Mouse (Mus musculus) left cerebral cortex, adult 2 months (tissue): ENCODE measurements at regions not wholly inside any gene's neighbourhood (a gene's known extent, or its start where the extent isn't known, plus 50 kb on each side); places are given as distances from the start of the nearest gene placed in this dataset.
A peak's percentile ranks its signal among the peaks of the same experiment; 100 is the strongest.
"Not testable (repeated sequence)": the region's sequence is repeated elsewhere in the genome, so short reads cannot be mapped to it uniquely, and the experiment has no call there.

Source experiments
- DNase-seq, 2 experiments: peaks; one replicate each; pipeline ENCODE4 v3.0.0; 2021 to 2022; ENCODE audit warnings: low spot score in 2 of 2, mixed read lengths in 1 of 2; ENCODE audit errors: extremely low spot score in 1 of 2
- H3K27ac ChIP-seq: fragments of 200-600 bp; 2 replicates; pipeline ENCODE4 v1.8.1; 2022
- H3K4me3 ChIP-seq: fragments of 200-600 bp; 2 replicates; pipeline ENCODE4 v1.8.1; 2022
- CTCF ChIP-seq: fragments of 200-600 bp; IDR thresholded peaks from 2 replicates; pipeline ENCODE4 v1.8.1; 2022; ENCODE audit warnings: antibody characterized with exemption, mild to moderate bottlenecking, moderate library complexity
- intact Hi-C: fragments of 180-260 bp; cut with DNase I; formaldehyde crosslinking; loops from one replicate; pipeline ENCODE4 v1.15.1; 2025

DNA sequence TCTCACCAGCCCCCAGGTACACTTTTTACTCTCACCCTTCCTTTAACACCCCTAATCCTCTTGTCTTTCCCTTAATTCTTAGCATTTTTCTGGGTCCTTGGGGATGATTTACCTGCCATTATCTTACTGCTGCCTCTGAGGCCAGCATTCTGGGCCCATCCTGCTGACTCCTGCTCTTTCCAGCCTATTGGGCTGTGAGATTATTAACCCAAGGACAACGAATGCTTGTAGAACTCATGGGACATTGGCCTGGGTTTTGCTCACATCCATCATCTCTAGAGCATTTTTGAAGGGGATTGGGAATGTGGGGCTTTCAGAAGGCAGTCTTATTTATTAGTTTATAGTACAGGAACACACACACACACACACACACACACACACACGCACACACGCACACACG is 134.5 kb upstream of the Max start:
- no peak for DNase-seq
- H3K4me3 ChIP-seq: no peak overlapping the region
- intact Hi-C loops: loop anchor here (5.0 kb wide), 2 partner anchors 74 to 906 kb away; no protein-coding TSS in a partner anchor
- TF ChIP-seq CTCF: no peak
- H3K27ac ChIP-seq: no peak overlapping the region

DNA sequence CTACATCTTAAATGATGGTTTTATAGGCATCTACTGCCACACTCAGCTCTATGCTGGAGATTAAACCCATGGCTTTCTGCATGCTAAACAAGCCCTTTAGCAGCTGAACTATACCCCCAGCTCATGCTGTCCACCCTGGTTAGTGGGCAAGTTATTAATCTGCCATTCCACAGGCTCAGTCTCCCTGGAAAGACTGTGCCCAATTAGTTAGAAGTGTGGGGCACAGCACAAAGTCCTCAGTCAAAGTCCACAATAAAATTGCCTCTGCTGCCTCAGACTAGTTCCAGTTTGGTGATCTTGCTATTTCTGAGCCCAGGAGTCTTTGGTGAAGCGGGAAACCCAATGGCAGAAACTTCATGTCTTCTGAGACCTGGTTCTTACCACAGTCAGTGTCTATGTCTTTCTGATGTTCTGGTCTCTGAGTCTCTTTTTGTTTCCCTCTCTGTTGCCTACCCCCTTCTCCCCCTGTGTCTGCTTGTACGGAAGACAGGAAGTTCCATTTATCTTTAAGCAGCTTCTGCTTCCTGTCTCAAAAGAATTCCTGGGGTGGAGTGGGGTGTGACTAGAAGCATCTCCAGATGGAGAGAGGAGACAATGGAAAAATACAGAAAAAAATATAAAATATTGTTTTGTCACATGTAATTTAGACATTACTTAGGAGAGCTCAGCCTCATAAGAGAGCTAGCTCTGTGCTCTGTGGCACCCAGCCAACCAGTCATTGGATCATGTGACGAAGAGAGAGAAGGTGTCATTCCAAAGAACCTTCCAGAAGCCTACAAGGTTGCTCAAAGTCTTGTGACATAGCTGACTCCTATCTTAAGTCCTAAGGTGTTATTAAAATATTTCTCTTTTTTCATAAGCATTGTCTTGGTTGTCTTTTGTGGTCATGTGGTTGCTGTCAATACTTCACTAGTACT is 133.3 kb upstream of the Max start:
- no peak overlapping the region for H3K27ac ChIP-seq
- DNase-seq: no peak
- intact Hi-C loops: loop anchor here (5.0 kb wide), 2 partner anchors 73 to 907 kb away; no protein-coding TSS in a partner anchor
- TF ChIP-seq CTCF: no peak
- H3K4me3 ChIP-seq: no peak overlapping the region

DNA sequence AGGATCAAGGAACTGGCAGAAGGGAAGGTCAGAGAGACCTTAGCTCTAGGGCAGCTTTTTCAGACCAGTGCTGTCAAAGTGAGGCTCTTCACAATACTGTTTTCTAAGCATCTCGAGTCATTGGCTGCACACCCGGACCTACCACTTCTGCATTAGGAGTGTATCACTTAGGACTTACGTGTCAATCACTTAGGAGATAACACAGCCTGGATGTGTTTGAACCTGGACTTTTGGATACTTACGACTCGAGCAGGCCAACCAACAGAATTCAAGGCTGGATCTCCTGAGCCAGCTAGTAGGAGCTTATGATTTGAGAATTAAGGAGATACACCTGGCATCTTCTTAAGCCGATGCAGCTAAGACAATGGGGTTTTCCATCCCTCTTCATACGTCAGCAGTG is 132.2 kb upstream of the Max start:
- TF ChIP-seq CTCF: no peak
- no peak overlapping the region for H3K4me3 ChIP-seq
- intact Hi-C loops: no loop called here
- H3K27ac ChIP-seq: no peak overlapping the region
- no peak for DNase-seq

DNA sequence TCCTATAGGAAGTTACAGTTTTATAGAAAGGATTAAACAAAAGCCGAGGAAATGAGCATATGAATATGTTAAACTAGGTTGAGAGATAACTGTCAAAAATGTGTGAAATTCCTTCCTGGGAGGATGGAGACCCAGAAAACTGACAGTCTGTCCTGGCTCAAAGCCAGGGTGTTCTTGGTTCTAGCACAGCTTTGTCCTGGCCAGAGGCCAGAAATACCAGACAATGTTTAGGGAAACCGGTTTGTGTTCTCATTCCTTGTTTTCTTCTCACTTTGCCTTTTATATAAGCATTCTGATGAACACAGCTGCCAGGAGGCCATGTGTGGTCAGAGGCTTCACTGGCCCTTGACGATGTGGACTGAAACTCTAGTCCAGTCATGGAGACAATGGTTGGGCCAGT is 130.7 kb upstream of the Max start:
- Histone ChIP-seq H3K27ac (no peak overlapping the region), H3K4me3 (no peak overlapping the region)
- TF ChIP-seq CTCF: no peak
- intact Hi-C loops: no loop called here
- DNase-seq: peak in 1 of 2 experiments; percentile 24

DNA sequence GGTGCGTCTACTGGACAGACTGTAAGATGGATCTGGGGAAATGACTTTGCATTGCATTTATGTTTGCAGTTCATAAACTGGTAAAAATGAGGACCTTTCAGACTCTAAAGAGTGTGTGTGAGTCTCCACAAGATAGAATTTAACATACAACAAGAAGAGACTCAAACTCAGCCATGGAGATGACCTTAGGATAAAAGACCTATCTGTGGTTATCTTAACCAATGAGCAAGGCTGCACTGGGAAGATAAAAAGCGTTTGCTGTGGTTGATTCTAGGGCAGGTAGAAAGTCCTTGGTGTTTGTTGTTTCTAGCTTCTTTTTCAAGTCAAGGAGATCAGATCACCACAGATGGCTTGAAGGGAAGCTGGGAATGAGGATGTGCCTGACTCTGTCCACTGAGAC is 130.1 kb upstream of the Max start:
- intact Hi-C loops: no loop called here
- Histone ChIP-seq H3K4me3 (no peak overlapping the region), H3K27ac (no peak overlapping the region)
- DNase-seq: no peak
- TF ChIP-seq CTCF: no peak

DNA sequence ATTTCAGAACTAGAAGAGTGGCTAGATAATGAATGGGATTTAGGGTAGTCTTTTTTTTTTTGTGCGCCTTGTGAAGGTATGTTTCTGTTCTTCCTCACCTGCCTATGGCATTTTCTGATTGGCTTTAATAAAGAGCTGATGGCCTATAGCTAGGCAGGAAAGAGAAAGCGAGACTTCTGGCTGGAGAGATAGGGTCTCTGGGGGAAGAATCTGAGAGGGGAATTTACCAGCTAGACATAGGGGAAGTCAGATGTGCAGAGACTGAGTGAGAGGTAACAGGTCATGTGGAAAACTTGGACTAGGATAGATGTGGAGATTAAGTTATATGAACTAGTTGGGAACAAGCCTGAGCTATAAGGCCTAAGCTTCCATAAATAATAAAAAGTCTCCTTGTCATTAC is 129.7 kb upstream of the Max start:
- Histone ChIP-seq H3K4me3 (no peak overlapping the region), H3K27ac (no peak overlapping the region)
- DNase-seq: no peak
- intact Hi-C loops: no loop called here
- TF ChIP-seq CTCF: no peak

DNA sequence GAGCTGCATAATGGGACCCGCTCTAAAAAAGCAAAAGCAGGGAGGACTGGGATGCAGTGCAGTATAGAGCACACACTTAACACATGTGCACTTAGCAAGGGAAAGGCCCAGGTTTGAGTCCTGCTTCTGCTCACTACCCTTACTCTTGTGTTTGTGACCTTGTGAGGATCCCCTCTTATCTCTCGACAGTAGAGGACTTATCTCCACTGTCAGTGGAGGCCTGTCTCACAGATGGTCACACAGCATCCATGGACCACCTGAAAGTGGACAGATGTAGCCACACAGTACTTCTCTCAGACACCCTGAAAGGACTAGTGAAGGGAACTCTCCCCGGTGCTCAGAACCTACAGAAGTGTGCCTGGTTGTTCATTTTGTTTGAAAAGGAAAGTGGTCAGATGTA is 128.5 kb upstream of the Max start:
- H3K27ac ChIP-seq: no peak overlapping the region
- no peak overlapping the region for H3K4me3 ChIP-seq
- TF ChIP-seq CTCF: no peak
- no peak for DNase-seq
- intact Hi-C loops: no loop called here

DNA sequence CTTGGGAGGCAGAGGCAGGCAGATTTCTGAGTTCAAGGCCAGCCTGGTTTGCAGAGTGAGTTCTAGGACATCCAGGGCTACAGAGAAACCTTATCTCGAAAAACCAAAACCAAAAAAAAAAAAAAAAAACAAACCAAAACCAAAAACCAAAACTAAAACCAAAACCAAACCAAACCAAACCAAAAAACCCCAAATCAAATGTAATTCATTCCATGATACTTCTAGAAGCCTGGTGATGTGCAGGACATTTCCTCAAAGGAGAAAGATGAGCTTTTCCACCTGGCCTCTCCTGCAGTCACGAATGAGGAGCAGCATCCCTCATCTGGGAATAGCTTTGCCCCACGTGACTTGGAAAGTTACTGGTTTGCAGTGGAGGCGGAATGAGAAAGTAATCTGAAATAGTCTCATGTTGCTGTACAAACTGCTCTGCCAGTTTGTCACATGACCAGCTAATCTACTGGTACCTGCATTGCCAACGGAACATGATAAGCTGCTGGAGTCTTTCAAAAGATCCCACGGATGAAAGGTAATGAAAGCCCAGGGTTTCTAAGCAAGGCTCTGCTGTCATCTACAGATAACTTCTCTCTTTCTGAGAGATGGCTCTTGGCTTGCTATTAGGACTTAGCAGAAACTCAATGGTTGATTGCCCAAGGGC is 127.8 kb upstream of the Max start:
- no peak for TF ChIP-seq CTCF
- H3K27ac ChIP-seq: no peak overlapping the region

DNA sequence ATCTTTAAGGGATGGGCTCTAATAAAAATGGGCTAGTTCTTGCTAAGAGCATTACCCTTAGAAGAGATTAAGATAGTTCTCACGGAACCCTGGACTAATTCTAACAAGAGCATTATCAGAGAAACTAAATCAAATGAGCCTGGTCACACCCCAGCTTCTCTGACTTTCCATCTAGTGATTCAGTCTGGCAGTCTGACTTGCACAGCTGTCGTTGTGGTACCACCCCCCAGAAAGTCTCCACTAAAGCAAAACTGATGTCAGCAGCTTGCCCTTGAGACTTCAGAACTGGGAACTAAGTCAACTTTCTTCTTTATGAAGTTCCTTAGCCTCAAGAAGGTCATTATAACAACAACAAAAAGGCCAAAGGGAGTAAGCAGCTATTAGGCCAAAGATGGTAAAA is 126.5 kb upstream of the Max start:
- DNase-seq: no peak
- intact Hi-C loops: no loop called here
- TF ChIP-seq CTCF: no peak
- Histone ChIP-seq H3K27ac (no peak overlapping the region), H3K4me3 (no peak overlapping the region)

More for the DNA sequence above, 127.8 kb upstream of the Max start:
- H3K4me3 ChIP-seq: no peak overlapping the region
- intact Hi-C loops: no loop called here
- no peak for DNase-seq

DNA sequence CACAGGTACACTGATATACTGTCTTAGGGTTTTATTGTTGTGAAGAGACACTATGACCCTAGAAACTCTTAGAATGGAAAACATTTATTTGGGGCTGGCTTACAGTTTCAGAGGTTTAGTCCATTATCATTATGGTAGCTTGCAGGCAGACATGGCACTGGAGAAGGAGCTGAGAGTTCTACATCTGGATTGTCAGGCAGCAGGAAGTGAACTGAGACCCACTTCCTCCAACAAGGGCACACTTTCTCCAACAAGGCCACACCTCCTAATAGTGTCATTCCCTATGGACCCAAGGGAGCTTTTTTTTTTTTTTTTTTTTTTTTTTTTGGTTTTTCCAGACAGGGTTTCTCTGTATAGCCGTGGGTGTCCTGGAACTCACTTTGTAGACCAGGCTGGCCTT is 124.9 kb upstream of the Max start:
- H3K4me3 ChIP-seq, DNase-seq, intact Hi-C loops, H3K27ac ChIP-seq: not testable (repeated sequence)

DNA sequence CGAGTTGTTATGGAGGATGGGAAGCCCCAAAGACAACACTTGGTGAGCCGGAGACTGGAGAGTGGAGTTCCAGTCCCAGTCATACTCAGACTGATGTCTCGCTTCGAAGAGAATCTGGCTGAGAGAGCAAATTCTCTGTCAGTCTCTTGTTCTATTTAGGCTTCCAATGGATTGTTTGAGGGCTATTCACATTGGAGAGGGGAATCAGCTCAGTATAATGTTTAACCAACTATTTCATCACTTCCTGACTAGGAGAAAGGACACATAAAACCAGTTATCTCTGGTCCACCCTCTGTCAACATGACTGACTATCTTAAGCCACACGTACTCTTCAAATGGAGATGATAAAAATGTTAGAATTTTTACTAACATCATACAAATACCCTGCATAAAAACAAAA is 123.9 kb upstream of the Max start:
- Histone ChIP-seq H3K4me3 (no peak overlapping the region), H3K27ac (no peak overlapping the region)
- intact Hi-C loops: no loop called here
- no peak for DNase-seq
- TF ChIP-seq CTCF: no peak

DNA sequence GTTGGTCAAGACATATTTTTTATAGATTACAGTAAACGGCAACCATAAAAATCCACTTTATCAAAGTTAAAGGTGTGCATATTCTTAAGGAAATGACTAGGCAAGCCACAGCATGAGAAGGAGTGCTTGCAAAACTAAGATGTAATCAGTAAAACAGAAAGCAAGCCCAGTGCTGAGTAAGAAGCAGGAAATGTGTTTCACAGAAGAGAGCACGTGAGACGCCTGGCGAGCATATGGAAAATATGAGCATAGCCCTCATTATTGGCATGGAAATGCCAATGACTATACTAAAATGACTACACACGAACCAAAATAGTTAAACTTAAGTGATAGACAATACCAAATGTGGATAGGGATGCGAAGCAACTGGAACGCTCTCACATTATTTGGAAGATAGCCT is 123.2 kb upstream of the Max start:
- intact Hi-C loops: no loop called here
- no peak overlapping the region for H3K27ac ChIP-seq
- H3K4me3 ChIP-seq: no peak overlapping the region
- DNase-seq: no peak
- no peak for TF ChIP-seq CTCF

DNA sequence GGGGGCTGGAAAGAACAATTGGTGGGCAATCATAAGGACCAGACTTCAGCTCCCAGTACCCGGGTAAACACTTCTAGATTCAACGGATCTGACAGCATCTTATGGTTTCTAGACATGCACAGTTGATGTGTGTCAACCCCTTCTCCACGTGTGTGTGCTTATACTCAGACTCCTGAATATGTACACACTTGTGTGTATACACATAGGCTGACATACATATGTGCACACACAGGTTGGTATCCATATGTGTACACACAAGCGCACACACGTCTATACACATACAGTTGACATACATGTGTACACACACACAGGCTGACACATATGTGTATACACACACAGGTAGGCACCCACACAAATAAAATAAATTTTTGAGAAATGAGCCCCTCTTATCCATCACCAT is 122.7 kb upstream of the Max start:
- DNase-seq: no peak
- intact Hi-C loops: no loop called here
- Histone ChIP-seq H3K4me3 (no peak overlapping the region), H3K27ac (no peak overlapping the region)
- TF ChIP-seq CTCF: no peak
